Mouse (Mus musculus) thymus, adult 2 months (tissue): ENCODE data around the gene Sipa1l1.

Experiments used
- CTCF ChIP-seq: fragments of 200-500 bp; IDR thresholded peaks from 2 replicates; pipeline ENCODE4 v1.5.1; 2012; ENCODE audit warnings: mild to moderate bottlenecking, control low read depth, low read length, moderate library complexity, borderline replicate concordance; ENCODE audit not compliant: control insufficient read depth, poor library complexity, insufficient read depth; ENCODE audit errors: extremely low read depth
- POLR2A ChIP-seq: fragments of 200-500 bp; IDR thresholded peaks from 2 replicates; pipeline ENCODE4 v1.6.1; 2012; ENCODE audit warnings: mild to moderate bottlenecking, low read length, control low read depth, moderate library complexity; ENCODE audit not compliant: control insufficient read depth, poor library complexity, insufficient read depth; ENCODE audit errors: extremely low read depth

- TF ChIP-seq POLR2A, result no peak
- no peak for TF ChIP-seq CTCF
Observed at GRCm38 (mm10) chr12:82193476-82193875, 24.4 kb downstream of the Sipa1l1 start.
